In genomic region chr10:68125919-68126550, GRCm38 (mm10) we compare ENCODE assay signal across 12 mouse cellular contexts.
DNase-seq lines count a peak whose midpoint lies in the region; ATAC-seq lines count a peak whose summit lies in the region.
"Had no signal": no experiment of that assay in that cellular context is flagged by ENCODE, and none has a peak within 500 bp of the region (broad histone marks: within the 10 kb centered on the region; RNA-seq: fewer than 3 reads in every experiment).

No protein-coding gene starts in this region.

- no peaks in the 10 kb centered on the region for H3K9me3 ChIP-seq in kidney, embryonic 14.5 days (ENCODE audit: control insufficient read depth, low read length)
- H3K9me3 ChIP-seq: liver, embryonic 13.5 days; neural tube, embryonic 12.5 days had no signal

- WGBS in kidney, embryonic 14.5 days = 53% methylated on average over 8 of the region's 8 CpGs

- no peak overlapping the region for H3K9ac ChIP-seq in kidney, embryonic 14.5 days (ENCODE audit: low read depth, low read length)
- H3K9ac ChIP-seq: liver, embryonic 13.5 days; neural tube, embryonic 12.5 days had no signal

- H3K4me3 ChIP-seq in kidney, embryonic 14.5 days (ENCODE audit: low read length) = no peak overlapping the region
- H3K4me3 ChIP-seq in brown adipose tissue, adult 24 weeks (ENCODE audit: insufficient read depth, low read depth, low read length) = no peak overlapping the region
- H3K4me3 ChIP-seq: liver, embryonic 13.5 days; neural tube, embryonic 12.5 days had no signal

- intact Hi-C loops in left cerebral cortex, postnatal 10 days (cut with DNase I) = no loop called here

- peaks cover 8% of the 10 kb centered on the region; the same call in 1 of the 2 replicates for H3K4me1 ChIP-seq in kidney, embryonic 14.5 days (ENCODE audit: control insufficient read depth, insufficient read depth, low read length)
- peaks cover 28% of the 10 kb centered on the region for H3K4me1 ChIP-seq in brown adipose tissue, adult 24 weeks (ENCODE audit: control insufficient read depth, insufficient read depth, insufficient read length, low read length)
- H3K4me1 ChIP-seq: neural tube, embryonic 12.5 days had no signal

- H3K27ac ChIP-seq in kidney, embryonic 14.5 days (ENCODE audit: low read depth, low read length) = no peak overlapping the region
- H3K27ac ChIP-seq in brown adipose tissue, adult 24 weeks (replicated peaks; ENCODE audit: low read depth, low read length) = peak overlapping the region; percentile 94
- H3K27ac ChIP-seq: liver, embryonic 13.5 days; neural tube, embryonic 12.5 days had no signal

- no peaks in the 10 kb centered on the region for H3K27me3 ChIP-seq in kidney, embryonic 14.5 days (ENCODE audit: control insufficient read depth, insufficient read depth, low read length)
- H3K27me3 ChIP-seq: liver, embryonic 13.5 days; neural tube, embryonic 12.5 days had no signal

- peak; percentile 39; the same call in 1 of the 2 replicates for ATAC-seq in kidney, embryonic 14.5 days (ENCODE audit: low FRiP score, low TSS enrichment)
- ATAC-seq in megakaryocyte, adult 5-6 weeks (ENCODE audit: poor library complexity, severe bottlenecking) = peak; percentile 23; the same call in 1 of the 2 replicates

- peaks cover 22% of the 10 kb centered on the region; the same call in 1 of the 2 replicates for H3K36me3 ChIP-seq in kidney, embryonic 14.5 days (ENCODE audit: control insufficient read depth, insufficient read depth, low read length)
- H3K36me3 ChIP-seq: neural tube, embryonic 12.5 days had no signal

- H3K4me2 ChIP-seq in kidney, embryonic 14.5 days (replicated peaks; ENCODE audit: low read depth, low read length) = no peak overlapping the region
- H3K4me2 ChIP-seq: liver, embryonic 13.5 days; neural tube, embryonic 12.5 days had no signal

- no peak for DNase-seq in kidney, adult 18-20 months
- DNase-seq in MN1 (ENCODE audit: low spot score) = peak; percentile 36
- DNase-seq in cerebellum, adult 8-10 months = no peak
- no peak for DNase-seq in left cerebral cortex, postnatal 10 days (ENCODE audit: extremely low spot score in 1 of 2, low spot score in 2 of 2)
- DNase-seq: gastrocnemius, postnatal 14 days; kidney, postnatal 36 days; liver, embryonic 13.5 days; thymus, postnatal 4 days had no signal
